Mouse (Mus musculus) spleen, adult 2 months (tissue): ENCODE results near the gene Serpina3g. TPM values are rescaled to one million over a fixed set of nuclear protein-coding genes. Genes with fewer than 3 reads are reported as not detected.

Source experiments
- DNase-seq, 2 experiments: peaks; one replicate each; pipeline versions ENCODE4 v3.0.0 to v3.0.0-alpha.2; 2012 to 2021; ENCODE audit warnings: low spot score in 2 of 2, low read depth in 1 of 2
- H3K27ac ChIP-seq: fragments of 200-500 bp; 2 replicates; pipeline ENCODE4 v1.5.1; 2012; ENCODE audit warnings: low read length, inconsistent platforms; ENCODE audit not compliant: insufficient read depth
- H3K27me3 ChIP-seq: fragments of 200-500 bp; 2 replicates; pipeline ENCODE4 v1.6.1; 2012; ENCODE audit warnings: mild to moderate bottlenecking, moderate library complexity, low read length, inconsistent platforms; ENCODE audit not compliant: control insufficient read depth, insufficient read depth
- H3K36me3 ChIP-seq: fragments of 200-500 bp; 2 replicates; pipeline ENCODE4 v1.6.1; 2012; ENCODE audit warnings: mild to moderate bottlenecking, low read length, inconsistent platforms; ENCODE audit not compliant: control insufficient read depth, insufficient read depth
- H3K4me1 ChIP-seq: fragments of 200-500 bp; 2 replicates; pipeline ENCODE4 v1.6.1; 2011; ENCODE audit warnings: inconsistent platforms; ENCODE audit not compliant: control insufficient read depth, insufficient read depth, insufficient read length
- H3K4me3 ChIP-seq: fragments of 200-500 bp; 2 replicates; pipeline ENCODE4 v1.5.1; 2011; ENCODE audit warnings: mild to moderate bottlenecking, inconsistent platforms; ENCODE audit not compliant: insufficient read depth, insufficient read length; ENCODE audit errors: extremely low read depth
- CTCF ChIP-seq: fragments of 200-500 bp; IDR thresholded peaks from 2 replicates; pipeline ENCODE4 v1.5.1; 2011; ENCODE audit warnings: mild to moderate bottlenecking, inconsistent platforms; ENCODE audit not compliant: insufficient read depth, insufficient read length, insufficient replicate concordance; ENCODE audit errors: extremely low read depth
- POLR2A ChIP-seq: fragments of 200-500 bp; IDR thresholded peaks from 2 replicates; pipeline ENCODE4 v1.6.1; 2011; ENCODE audit warnings: low read depth, low read length, inconsistent platforms
- WGBS: fragments of 180-500 bp; shearing (Covaris S2); methylation state at CpG from one replicate; pipeline ENCODE4 v1.1.7; 2018; 5-methylcytosine and 5-hydroxymethylcytosine counted together
- polyA plus RNA-seq: library from polyadenylated mRNA; depleted of rRNA; stranded (reverse); fragments of >200 nt; gene quantifications from 2 replicates; pipeline ENCODE4 v1.2.3, GENCODE M21; 2012; rRNA removed

Gene Serpina3g
- polyA plus RNA-seq, 1 experiment, result 82.5 TPM

- Histone ChIP-seq H3K4me1 (no peaks in the 10 kb centered on the region), H3K36me3 (no peaks in the 10 kb centered on the region), H3K4me3 (no peak overlapping the region), H3K27me3 (no peaks in the 10 kb centered on the region), H3K27ac (no peak overlapping the region)
- no peak for TF ChIP-seq CTCF
- DNase-seq, result no peak
- WGBS, result 90% methylated on average over 18 of the region's 18 CpGs
Observed at GRCm38 (mm10) chr12:104278216-104279055, 42.4 kb downstream of the Serpina3g start.

DNA sequence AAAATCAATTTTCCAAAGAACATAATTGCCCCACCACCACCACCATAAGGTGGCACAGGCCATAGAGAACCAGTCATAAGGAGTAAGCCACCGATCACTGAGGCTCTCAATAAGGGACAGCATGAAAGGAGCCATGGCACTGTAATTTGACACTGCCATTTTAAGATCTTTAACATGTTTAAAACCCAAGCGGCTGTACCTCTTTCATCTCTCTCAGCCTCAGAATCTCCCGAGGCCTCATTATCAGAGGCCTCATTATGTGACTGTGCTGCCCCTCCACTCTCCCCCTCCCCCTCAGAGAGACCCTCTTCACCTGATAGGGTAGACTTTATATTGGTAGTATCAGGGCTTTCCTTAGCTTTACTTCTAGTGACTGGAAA is 43.0 kb downstream of the Serpina3g start:
- TF ChIP-seq CTCF, result no peak
- no peak for TF ChIP-seq POLR2A
- Histone ChIP-seq H3K4me1 (no peaks in the 10 kb centered on the region), H3K36me3 (no peaks in the 10 kb centered on the region), H3K27ac (no peak overlapping the region), H3K27me3 (no peaks in the 10 kb centered on the region), H3K4me3 (no peak overlapping the region)
- 61% methylated on average over 3 of the region's 3 CpGs for WGBS
- DNase-seq, result no peak

DNA sequence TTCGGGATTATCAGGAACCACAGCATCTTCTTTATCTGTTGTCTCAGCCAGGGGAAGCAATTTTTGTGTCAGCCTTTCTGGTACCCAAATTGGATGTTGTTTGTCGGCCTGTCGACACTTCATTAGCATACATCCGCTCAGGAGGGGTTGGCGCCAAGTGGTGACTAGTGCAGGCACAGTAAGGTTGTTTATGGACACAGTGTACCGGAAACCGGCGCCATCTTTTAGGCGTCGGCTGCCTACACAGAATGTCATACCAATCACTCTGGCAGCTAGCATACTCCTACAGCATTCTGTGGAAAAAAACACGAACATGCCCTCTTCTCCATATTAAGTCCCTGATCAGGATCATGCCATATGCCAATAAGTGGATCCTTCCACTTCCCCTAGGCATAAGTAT is 47.3 kb downstream of the Serpina3g start:
- 90% methylated on average over 11 of the region's 11 CpGs for WGBS
- Histone ChIP-seq H3K4me3 (no peak overlapping the region), H3K36me3 (no peaks in the 10 kb centered on the region), H3K27ac (no peak overlapping the region), H3K4me1 (no peaks in the 10 kb centered on the region), H3K27me3 (no peaks in the 10 kb centered on the region)
- no peak for DNase-seq
- no peak for TF ChIP-seq CTCF
- TF ChIP-seq POLR2A, result no peak

- TF ChIP-seq POLR2A (no peak), CTCF (no peak)
- no peaks in the 10 kb centered on the region for H3K36me3 ChIP-seq
- DNase-seq, result no peak
- no peaks in the 10 kb centered on the region for H3K27me3 ChIP-seq
- no peak overlapping the region for H3K4me3 ChIP-seq
- no peak overlapping the region for H3K27ac ChIP-seq
- H3K4me1 ChIP-seq, result no peaks in the 10 kb centered on the region
Observed at GRCm38 (mm10) chr12:104288336-104288735, 52.3 kb downstream of the Serpina3g start.

GRCm38 (mm10) chr12:104289872-104290271 is 53.8 kb downstream of the Serpina3g start:
- 48% methylated on average over 4 of the region's 4 CpGs for WGBS
- DNase-seq, result no peak
- TF ChIP-seq POLR2A (no peak), CTCF (no peak)
- Histone ChIP-seq H3K27ac (no peak overlapping the region), H3K36me3 (no peaks in the 10 kb centered on the region), H3K27me3 (no peaks in the 10 kb centered on the region), H3K4me3 (no peak overlapping the region), H3K4me1 (no peaks in the 10 kb centered on the region)

Other genes starting within 250 kb of the Serpina3g start
- gene Serpina11, start 246.3 kb upstream of the Serpina3g start, polyA plus RNA-seq, result 0.49 and 0.87 TPM in 2 replicates
- gene Serpina9, start 222.5 kb upstream of the Serpina3g start, polyA plus RNA-seq, result 0.13 TPM in 1 of 2 replicates, not detected in the other
- 0.02 and 0.04 TPM in 2 replicates for gene Serpina12, start 191.8 kb upstream of the Serpina3g start, polyA plus RNA-seq
- gene Serpina5, start 135.1 kb upstream of the Serpina3g start, polyA plus RNA-seq, result not detected in 2 replicates
- gene Serpina3a, start 123.5 kb upstream of the Serpina3g start, polyA plus RNA-seq, result not detected in 2 replicates
- 0.43 and 0.45 TPM in 2 replicates for gene Serpina3b, start 108.2 kb upstream of the Serpina3g start, polyA plus RNA-seq
- 0.35 and 0.49 TPM in 2 replicates for gene Serpina3c, start 82.4 kb upstream of the Serpina3g start, polyA plus RNA-seq
- 3.3 and 6.0 TPM in 2 replicates for gene Serpina3f, start 21.7 kb upstream of the Serpina3g start, polyA plus RNA-seq
- gene Serpina3i, start 26.9 kb downstream of the Serpina3g start, polyA plus RNA-seq, result 0.45 and 0.76 TPM in 2 replicates
- not detected in 2 replicates for gene Serpina3j, start 78.3 kb downstream of the Serpina3g start, polyA plus RNA-seq
- gene Serpina3k, start 102.2 kb downstream of the Serpina3g start, polyA plus RNA-seq, result 0.05 and 0.11 TPM in 2 replicates
- gene Serpina3m, start 102.2 kb downstream of the Serpina3g start, polyA plus RNA-seq, result 0.06 TPM in 1 of 2 replicates, not detected in the other
- gene Serpina3n, start 170.5 kb downstream of the Serpina3g start, polyA plus RNA-seq, result 15.9 and 31.8 TPM in 2 replicates
- gene Gsc, start 237.1 kb downstream of the Serpina3g start, polyA plus RNA-seq, result 0.06 TPM in 1 of 2 replicates, not detected in the other